10 mouse cellular contexts compared by ENCODE assay signal in genomic region chr5:122585546-122585945, GRCm38 (mm10). TPM values are rescaled to one million over a fixed set of nuclear protein-coding genes. Genes with fewer than 3 reads are reported as not detected.
DNase-seq lines count a peak whose midpoint lies in the region; ATAC-seq lines count a peak whose summit lies in the region.
"Had no signal": no experiment of that assay in that cellular context is flagged by ENCODE, and none has a peak within 500 bp of the region (broad histone marks: within the 10 kb centered on the region; RNA-seq: fewer than 3 reads in every experiment).

No protein-coding gene starts in this region.

- no peak for ATAC-seq in CD4-positive, CD25-positive, alpha-beta regulatory T cell, adult 4 months
- ATAC-seq: forebrain, embryonic 16.5 days had no signal

- peak; percentile 16 for DNase-seq in adrenal gland, postnatal 14 days
- DNase-seq in adrenal gland, postnatal 4 days (ENCODE audit: low spot score in 2 of 2), result no peak
- peak; percentile 12 to 15 for DNase-seq in lung, adult 18-20 months
- DNase-seq in lung, postnatal 14 days, result no peak
- peak; percentile 35 for DNase-seq in layer of hippocampus, adult 9-10 months (ENCODE audit: low spot score)
- DNase-seq in right cerebral cortex, postnatal 25 days, result peak; percentile 68
- DNase-seq in cerebellum, postnatal 4 days (ENCODE audit: low spot score in 2 of 2), result no peak
- DNase-seq: kidney, adult 8-10 months had no signal

RNA-seq across cellular contexts. Expression of gene Ift81, which starts 28.8 kb away (rescaled TPM):
- 11.7 and 18.0 TPM in 2 replicates for total RNA-seq in adrenal gland, postnatal 14 days (2021)
- 10 to 100 TPM; 20.2 to 24.3 TPM for total RNA-seq in adrenal gland, postnatal 4 days (2021)
- 1 to 10 TPM; 6.6 to 7.8 TPM for polyA plus RNA-seq in CD4-positive, CD25-positive, alpha-beta regulatory T cell, adult 4 months (2017; shearing (Covaris generic))

RNA-seq across cellular contexts. Expression of gene P2rx7, which starts 58.2 kb away (rescaled TPM):
- 3.6 and 4.1 TPM in 2 replicates for total RNA-seq in adrenal gland, postnatal 14 days (2021)
- 1 to 10 TPM; 4.0 to 4.6 TPM for total RNA-seq in adrenal gland, postnatal 4 days (2021)
- polyA plus RNA-seq in CD4-positive, CD25-positive, alpha-beta regulatory T cell, adult 4 months (2017; shearing (Covaris generic)), result 100 to 1,000 TPM in 1 of 2 experiments, 10 to 100 TPM in 1; 64.6 to 103 TPM

Comparison
In these comparisons a context has a peak if more than half of its experiments do, and no peak if none do; other contexts are left out.
1. DNase-seq: peak in adrenal gland, postnatal 14 days (single experiment), lung, adult 18-20 months (2 of 2), layer of hippocampus, adult 9-10 months (single experiment) and right cerebral cortex, postnatal 25 days (single experiment); none in adrenal gland, postnatal 4 days (0 of 2), lung, postnatal 14 days (single experiment) and cerebellum, postnatal 4 days (0 of 2).